Mouse (Mus musculus): ENCODE results near the gene Gm45902.

Gene Gm45902

GRCm38 (mm10) chr2:3512552-3513454 is at the start of gene Gm45902, which contains the start of the genes Hspa14 and Cdnf:
Gm45902 (minus strand) TSS chr2:3512790.
Hspa14 (minus strand) TSS chr2:3512814.
Cdnf (plus strand) TSS chr2:3513030.
- peak; percentile 99 for DNase-seq (ENCODE audit: low read depth, low spot score)

GRCm38 (mm10) chr2:3546588-3546987 is 34.0 kb upstream of the Gm45902 start:
- peak; percentile 28 for DNase-seq (ENCODE audit: low read depth, low spot score)

GRCm38 (mm10) chr2:3546055-3546454 is 33.5 kb upstream of the Gm45902 start:
- DNase-seq (ENCODE audit: low read depth, low spot score), result no peak

- DNase-seq (ENCODE audit: low read depth, low spot score), result no peak
Measured at GRCm38 (mm10) chr2:3541307-3542079, 28.9 kb upstream of the Gm45902 start.

- no peak for DNase-seq (ENCODE audit: low read depth, low spot score)
Measured at GRCm38 (mm10) chr2:3526288-3526687, 13.7 kb upstream of the Gm45902 start.

- DNase-seq (ENCODE audit: low read depth, low spot score), result no peak
Measured at GRCm38 (mm10) chr2:3522558-3522957, 10.0 kb upstream of the Gm45902 start.

- no peak for DNase-seq (ENCODE audit: low read depth, low spot score)
Measured at GRCm38 (mm10) chr2:3512076-3512475, 514 bp downstream of the Gm45902 start.

GRCm38 (mm10) chr2:3500886-3501285 is 11.7 kb downstream of the Gm45902 start:
- no peak for DNase-seq (ENCODE audit: low read depth, low spot score)

- no peak for DNase-seq (ENCODE audit: low read depth, low spot score)
Measured at GRCm38 (mm10) chr2:3499543-3499942, 13.0 kb downstream of the Gm45902 start.

GRCm38 (mm10) chr2:3493833-3494409 is 18.7 kb downstream of the Gm45902 start:
- DNase-seq (ENCODE audit: low read depth, low spot score), result no peak

GRCm38 (mm10) chr2:3489816-3490215 is 22.8 kb downstream of the Gm45902 start:
- no peak for DNase-seq (ENCODE audit: low read depth, low spot score)

- DNase-seq (ENCODE audit: low read depth, low spot score), result no peak
Measured at GRCm38 (mm10) chr2:3480239-3480638, 32.4 kb downstream of the Gm45902 start.

GRCm38 (mm10) chr2:3475746-3476251 is 36.8 kb downstream of the Gm45902 start:
- DNase-seq (ENCODE audit: low read depth, low spot score), result no peak

GRCm38 (mm10) chr2:3474861-3475283 is 37.7 kb downstream of the Gm45902 start, which contains the start of gene Suv39h2:
Suv39h2 (minus strand) TSS chr2:3475031.
- DNase-seq (ENCODE audit: low read depth, low spot score), result peak; percentile 83

GRCm38 (mm10) chr2:3474361-3474805 is 38.2 kb downstream of the Gm45902 start:
- peak; percentile 34 for DNase-seq (ENCODE audit: low read depth, low spot score)

GRCm38 (mm10) chr2:3473891-3474290 is 38.7 kb downstream of the Gm45902 start:
- DNase-seq (ENCODE audit: low read depth, low spot score), result no peak

GRCm38 (mm10) chr2:3456590-3456989 is 56.0 kb downstream of the Gm45902 start:
- no peak for DNase-seq (ENCODE audit: low read depth, low spot score)

Data from brain, embryonic 18.5 days (tissue).